Mouse (Mus musculus): ENCODE measurements around the gene Ncstn.

DNA sequence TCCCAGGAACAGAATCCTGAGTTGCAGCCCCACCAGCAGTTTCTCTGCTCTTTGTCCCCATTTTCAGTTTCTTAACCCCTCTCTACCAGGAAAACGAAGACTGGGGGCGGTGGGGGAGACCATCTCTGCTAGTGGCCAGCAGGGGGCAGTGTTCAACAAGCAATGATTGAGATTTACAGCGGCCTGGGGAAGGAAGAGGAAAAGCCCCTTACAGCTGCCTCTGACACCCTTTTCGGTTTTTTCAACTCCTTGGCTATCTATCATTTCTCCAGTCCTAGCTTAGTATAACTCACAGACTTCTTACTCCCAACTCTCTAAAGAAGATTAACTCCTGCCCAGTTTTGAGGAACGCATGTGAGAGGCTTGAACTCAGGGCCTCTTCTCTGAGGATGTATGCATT is 35.7 kb downstream of the Ncstn start:
- peak; percentile 87 for TF ChIP-seq CTCF (IDR thresholded peaks at IDR 0.05; ENCODE audit: low read depth)
- no peak for TF ChIP-seq EP300 (IDR thresholded peaks at IDR 0.05; ENCODE audit: low read depth)

All from liver, embryonic 14.5 days (tissue).